Mouse (Mus musculus): ENCODE measurements around the gene Dbndd2.

- TF ChIP-seq CTCF (conservative IDR thresholded peaks at IDR 0.05; ENCODE audit: low read length) = no peak
- no peak for TF ChIP-seq POU5F1 (IDR thresholded peaks at IDR 0.05; ENCODE audit: borderline replicate concordance, low read length)
Observed at GRCm38 (mm10) chr2:164496847-164497690, 11.2 kb downstream of the Dbndd2 start, which contains the start of gene Pigt.
